Mouse (Mus musculus) limb, embryonic 11.5 days (tissue): ENCODE results near the gene Runx1. TPM values are rescaled to one million over a fixed set of nuclear protein-coding genes. Genes with fewer than 3 reads are reported as not detected.

Experiments
- ATAC-seq: fragments of 200-750 bp; cut with Nextera tagmentation; 2 replicates; pipeline ENCODE4 v1.8.0; 2017; ENCODE audit warnings: low read depth; ENCODE audit not compliant: insufficient number of reproducible peaks, low FRiP score, low TSS enrichment
- DNase-seq: peaks from one replicate; pipeline ENCODE4 v3.0.0-alpha.2; 2015; ENCODE audit warnings: low spot score
- H3K27ac ChIP-seq: fragments of 300-500 bp; sonication (generic); replicated peaks from 2 replicates; pipeline ENCODE4 v1.5.1; 2014; ENCODE audit warnings: low read depth, mild to moderate bottlenecking, low read length
- H3K27me3 ChIP-seq: fragments of 300-500 bp; sonication (generic); 2 replicates; pipeline ENCODE4 v1.6.1; 2014; ENCODE audit warnings: mild to moderate bottlenecking, low read length, mixed read lengths; ENCODE audit not compliant: control insufficient read depth, insufficient read depth
- H3K36me3 ChIP-seq: fragments of 300-500 bp; sonication (generic); 2 replicates; pipeline ENCODE4 v1.6.1; 2014; ENCODE audit warnings: mild to moderate bottlenecking, low read length, moderate library complexity, mixed read lengths; ENCODE audit not compliant: control insufficient read depth, insufficient read depth
- H3K4me1 ChIP-seq: fragments of 300-500 bp; sonication (generic); 2 replicates; pipeline ENCODE4 v1.6.1; 2014; ENCODE audit warnings: low read length, mixed read lengths; ENCODE audit not compliant: control insufficient read depth, insufficient read depth
- H3K4me2 ChIP-seq: fragments of 300-500 bp; sonication (generic); 2 replicates; pipeline ENCODE4 v1.6.1; 2014; ENCODE audit warnings: low read depth, mild to moderate bottlenecking, moderate library complexity; ENCODE audit not compliant: severe bottlenecking
- H3K4me3 ChIP-seq: fragments of 300-500 bp; sonication (generic); 2 replicates; pipeline ENCODE4 v1.5.1; 2014; ENCODE audit warnings: low read depth, low read length
- H3K9ac ChIP-seq: fragments of 300-500 bp; sonication (generic); 2 replicates; pipeline ENCODE4 v1.6.1; 2014; ENCODE audit warnings: mild to moderate bottlenecking, low read length
- H3K9me3 ChIP-seq: fragments of 300-500 bp; sonication (generic); 2 replicates; pipeline ENCODE4 v1.6.1; 2016; ENCODE audit warnings: low read length; ENCODE audit not compliant: control insufficient read depth
- WGBS: fragments of 180-500 bp; shearing (Covaris S2); extraction: QIAGEN DNeasy Blood & Tissue Kit; methylation state at CpG from one replicate; pipeline ENCODE4 v1.1.7; 2014; 5-methylcytosine and 5-hydroxymethylcytosine counted together
- polyA plus RNA-seq: library from polyadenylated mRNA; unstranded; fragments of >200 nt; fragmentation: Nextera tagmentation; extraction: Ambion mirVana; gene quantifications from 2 replicates; pipeline ENCODE4 v1.2.1, GENCODE M21; 2014

Gene Runx1
- polyA plus RNA-seq, 1 experiment from 2014 or later: 2.7 TPM

DNA sequence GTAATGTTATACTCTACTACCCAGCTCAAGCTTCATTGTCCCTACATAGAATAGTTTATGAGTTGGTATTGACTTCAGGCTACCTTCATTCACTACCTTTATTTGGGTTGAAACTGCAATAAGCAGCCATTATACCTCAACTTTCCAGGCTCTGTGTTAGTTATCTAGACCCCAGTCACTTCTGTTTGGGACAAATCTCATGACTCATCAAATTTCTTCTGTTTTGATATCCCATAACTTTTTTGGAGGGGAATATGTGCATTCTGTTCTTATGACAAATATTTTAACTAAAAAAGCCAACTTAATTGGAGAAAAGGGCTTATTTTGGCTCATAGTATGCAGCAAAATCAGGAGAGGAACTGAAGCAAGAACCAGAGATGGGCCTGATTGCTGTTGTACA is 12.8 kb upstream of the Runx1 start:
- no peak overlapping the region for H3K27ac ChIP-seq
- H3K4me2 ChIP-seq: no peak overlapping the region
- DNase-seq (no peak), ATAC-seq (no peak)
- H3K4me3 ChIP-seq: no peak overlapping the region
- H3K36me3 ChIP-seq: no peaks in the 10 kb centered on the region
- H3K4me1 ChIP-seq: no peaks in the 10 kb centered on the region
- H3K9me3 ChIP-seq: no peaks in the 10 kb centered on the region
- no peak overlapping the region for H3K9ac ChIP-seq
- no peaks in the 10 kb centered on the region for H3K27me3 ChIP-seq

DNA sequence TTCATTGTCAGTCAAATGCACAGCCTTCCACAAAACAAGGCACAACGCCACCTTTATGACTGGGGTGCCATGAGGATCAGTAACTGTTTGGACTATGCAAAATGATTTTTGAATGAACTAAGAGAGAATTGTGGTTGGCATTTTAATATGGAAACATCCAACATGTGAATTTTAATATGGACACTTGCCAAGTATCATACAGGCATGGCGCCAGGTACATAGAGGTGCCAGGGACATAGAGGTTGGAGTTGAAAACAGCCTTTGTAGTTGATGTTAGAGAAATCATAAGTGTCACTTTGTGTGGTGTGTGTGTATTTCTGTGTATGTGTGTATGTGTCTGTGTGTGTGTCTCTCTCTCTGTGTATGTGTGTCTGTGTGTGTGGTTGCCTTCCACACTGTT is 5.4 kb upstream of the Runx1 start:
- DNase-seq (no peak), ATAC-seq (no peak)
- WGBS: 89% methylated on average over 2 of the region's 2 CpGs
- Histone ChIP-seq H3K36me3 (no peaks in the 10 kb centered on the region), H3K4me2 (no peak overlapping the region), H3K9ac (no peak overlapping the region), H3K4me1 (no peaks in the 10 kb centered on the region), H3K9me3 (no peaks in the 10 kb centered on the region), H3K4me3 (no peak overlapping the region), H3K27me3 (no peaks in the 10 kb centered on the region), H3K27ac (no peak overlapping the region)

DNA sequence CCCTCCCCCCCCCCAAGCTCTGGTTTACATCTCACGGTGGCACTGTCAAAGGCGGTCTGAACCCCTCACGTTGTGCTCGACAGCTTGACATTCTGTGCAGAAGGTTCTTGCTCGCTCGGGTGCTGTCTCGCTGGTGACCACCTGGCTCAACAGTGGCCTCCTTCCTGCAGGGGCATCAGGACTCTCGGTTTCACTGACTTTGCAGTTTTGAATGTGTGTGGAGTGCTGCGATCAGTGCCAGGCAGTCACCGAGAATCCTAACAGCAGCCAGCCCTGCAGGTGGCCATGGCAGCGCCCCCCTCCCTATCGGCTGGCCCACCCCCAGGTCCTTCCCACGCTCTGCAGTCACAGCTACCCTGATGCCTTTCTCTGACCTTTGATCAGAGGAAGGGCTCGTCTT is 4.5 kb upstream of the Runx1 start:
- DNase-seq: no peak
- H3K9ac ChIP-seq: no peak overlapping the region
- 43% methylated on average over 14 of the region's 14 CpGs for WGBS
- H3K27ac ChIP-seq: no peak overlapping the region
- no peaks in the 10 kb centered on the region for H3K9me3 ChIP-seq
- no peaks in the 10 kb centered on the region for H3K4me1 ChIP-seq
- no peaks in the 10 kb centered on the region for H3K36me3 ChIP-seq
- no peak overlapping the region for H3K4me3 ChIP-seq
- ATAC-seq: no peak
- no peaks in the 10 kb centered on the region for H3K27me3 ChIP-seq
- H3K4me2 ChIP-seq: no peak overlapping the region

- no peak for DNase-seq
- Histone ChIP-seq H3K4me1 (peaks cover 2% of the 10 kb centered on the region; the same call in 1 of the 2 replicates), H3K27me3 (no peaks in the 10 kb centered on the region), H3K9ac (no peak overlapping the region), H3K9me3 (no peaks in the 10 kb centered on the region), H3K36me3 (no peaks in the 10 kb centered on the region), H3K4me2 (no peak overlapping the region), H3K4me3 (no peak overlapping the region), H3K27ac (no peak overlapping the region)
- 34% methylated on average over 8 of the region's 8 CpGs for WGBS
- ATAC-seq: no peak
Measured at GRCm38 (mm10) chr16:92828308-92828862, 2.4 kb upstream of the Runx1 start.

GRCm38 (mm10) chr16:92827663-92828307 is 1.8 kb upstream of the Runx1 start:
- no peak overlapping the region for H3K27ac ChIP-seq
- no peak overlapping the region for H3K4me3 ChIP-seq
- WGBS: 55% methylated on average over 7 of the region's 7 CpGs
- H3K27me3 ChIP-seq: no peaks in the 10 kb centered on the region
- no peak overlapping the region for H3K9ac ChIP-seq
- no peaks in the 10 kb centered on the region for H3K36me3 ChIP-seq
- H3K4me1 ChIP-seq: peaks cover 3% of the 10 kb centered on the region; the same call in 1 of the 2 replicates
- no peak overlapping the region for H3K4me2 ChIP-seq
- no peak for ATAC-seq
- peak; percentile 39 for DNase-seq
- H3K9me3 ChIP-seq: no peaks in the 10 kb centered on the region

DNA sequence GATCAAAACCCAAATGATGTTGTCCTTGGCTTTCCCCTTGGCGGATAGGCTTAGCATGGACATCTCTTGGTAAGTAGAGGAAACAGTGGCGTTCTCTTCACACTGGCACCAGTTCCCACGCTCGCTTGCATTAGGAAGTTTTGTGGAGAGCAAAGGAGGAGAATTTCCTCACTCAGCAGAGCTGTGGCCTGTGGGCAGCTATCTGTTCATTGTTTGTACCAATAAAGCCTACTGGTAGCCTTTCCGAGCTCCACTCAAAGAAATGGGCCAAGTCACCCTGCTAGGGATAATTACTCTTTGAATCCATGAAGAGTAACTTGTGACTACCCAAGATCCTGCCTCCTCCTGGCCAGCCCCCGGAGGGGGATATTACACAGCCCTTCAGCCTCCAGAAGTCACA is 734 bp upstream of the Runx1 start:
- Histone ChIP-seq H3K4me3 (no peak overlapping the region), H3K9ac (no peak overlapping the region)

DNA sequence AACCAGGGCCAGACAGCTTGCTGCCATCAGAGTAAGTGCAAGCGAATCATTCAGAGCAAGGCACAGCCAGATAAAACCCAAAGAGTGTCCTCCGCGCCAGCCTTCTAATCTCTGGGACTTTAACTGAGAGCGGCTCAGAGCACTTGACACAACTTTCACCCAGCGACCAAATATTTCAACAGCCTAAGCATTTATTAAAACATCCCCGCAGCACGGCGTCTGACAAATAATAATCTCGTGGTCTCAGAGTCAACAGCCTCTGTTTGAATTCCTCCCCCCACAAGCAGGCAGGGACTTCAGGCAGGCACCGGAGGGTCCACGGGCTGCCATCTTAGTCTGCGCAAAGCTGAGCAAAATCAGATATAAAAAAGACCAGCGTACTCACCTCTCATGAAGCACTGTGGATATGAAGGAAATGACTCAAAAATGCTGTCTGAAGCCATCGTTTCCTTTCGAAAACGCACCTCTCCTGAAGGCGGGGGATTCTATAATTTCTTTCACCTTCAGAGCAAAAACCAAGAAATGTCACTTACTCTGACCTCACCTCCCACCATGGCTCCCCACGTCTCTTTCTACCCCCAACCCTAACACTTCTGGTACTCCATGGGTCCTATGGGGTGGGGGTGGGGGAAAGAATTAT is 625 bp downstream of the Runx1 start:
- DNase-seq: no peak
- H3K4me2 ChIP-seq: no peak overlapping the region
- peaks cover 7% of the 10 kb centered on the region for H3K4me1 ChIP-seq
- no peak overlapping the region for H3K9ac ChIP-seq
- H3K4me3 ChIP-seq: no peak overlapping the region
- H3K9me3 ChIP-seq: no peaks in the 10 kb centered on the region
- H3K36me3 ChIP-seq: no peaks in the 10 kb centered on the region
- no peaks in the 10 kb centered on the region for H3K27me3 ChIP-seq
- no peak for ATAC-seq
- H3K27ac ChIP-seq: no peak overlapping the region
- 89% methylated on average over 18 of the region's 18 CpGs for WGBS

More for the DNA sequence above, 734 bp upstream of the Runx1 start:
- Histone ChIP-seq H3K36me3 (no peaks in the 10 kb centered on the region), H3K9me3 (no peaks in the 10 kb centered on the region), H3K27ac (no peak overlapping the region), H3K27me3 (no peaks in the 10 kb centered on the region), H3K4me2 (no peak overlapping the region), H3K4me1 (peaks cover 7% of the 10 kb centered on the region)
- no peak for ATAC-seq
- DNase-seq: no peak
- 94% methylated on average over 6 of the region's 6 CpGs for WGBS

- Histone ChIP-seq H3K9ac (no peak overlapping the region), H3K27me3 (no peaks in the 10 kb centered on the region), H3K27ac (no peak overlapping the region), H3K36me3 (no peaks in the 10 kb centered on the region), H3K4me3 (no peak overlapping the region), H3K4me1 (peaks cover 7% of the 10 kb centered on the region), H3K4me2 (no peak overlapping the region), H3K9me3 (no peaks in the 10 kb centered on the region)
- ATAC-seq: no peak
- 93% methylated on average over 9 of the region's 9 CpGs for WGBS
- no peak for DNase-seq
Measured at GRCm38 (mm10) chr16:92824723-92825203, 1.2 kb downstream of the Runx1 start.
